Mouse (Mus musculus) bone marrow macrophage, adult 2 months (primary cell): ENCODE results near the gene A030005K14Rik.

Experiments used
- CTCF ChIP-seq: IDR thresholded peaks from 2 replicates; pipeline ENCODE4 v1.5.1; 2012; ENCODE audit warnings: low read depth, mild to moderate bottlenecking, low read length, moderate library complexity
- POLR2A ChIP-seq: IDR thresholded peaks from 2 replicates; pipeline ENCODE4 v1.6.1; 2012; ENCODE audit warnings: mild to moderate bottlenecking, low read depth, low read length, borderline replicate concordance

- no peak for TF ChIP-seq POLR2A
- no peak for TF ChIP-seq CTCF
Measured at GRCm38 (mm10) chr1:83031950-83032349, 27.2 kb downstream of the A030005K14Rik start.
